Mouse (Mus musculus): ENCODE data around the gene Plcl1. TPM values are rescaled to one million over a fixed set of nuclear protein-coding genes. Genes with fewer than 3 reads are reported as not detected.

Plcl1 gene
- total RNA-seq, 2 experiments from 2014 or later: 7.4 to 7.7 TPM

Other genes starting within 250 kb of the Plcl1 start
- gene Rftn2, start 179.1 kb upstream of the Plcl1 start, total RNA-seq (2021): 10 to 100 TPM; 12.6 to 17.3 TPM
- 1 to 10 TPM; 3.8 to 4.0 TPM for gene Mars2, start 168.7 kb upstream of the Plcl1 start, total RNA-seq (2021)
- gene Boll, start 42.5 kb upstream of the Plcl1 start, total RNA-seq (2021): under 1 TPM in 1 of 2 experiments, not detected in 1; 0.34 TPM

All from gastrocnemius, postnatal 10 days (tissue).